Mouse (Mus musculus): ENCODE measurements around the gene Slc25a51. TPM values are rescaled to one million over a fixed set of nuclear protein-coding genes. Genes with fewer than 3 reads are reported as not detected.
"Not testable (repeated sequence)": the region's sequence is repeated elsewhere in the genome, so short reads cannot be mapped to it uniquely, and the experiment has no call there.

The Slc25a51 gene
- polyA plus RNA-seq, 1 experiment from 2014 or later = 87.3 TPM

- H3K27me3 ChIP-seq (replicated peaks) = no peaks in the 10 kb centered on the region
- H3K4me2 ChIP-seq (replicated peaks) = peak overlapping the region; percentile 78
- no peaks in the 10 kb centered on the region for H3K9me3 ChIP-seq
- H3K9ac ChIP-seq = peak overlapping the region; percentile 95
- no peak for ATAC-seq (ENCODE audit: low FRiP score, low read depth)
- H3K4me1 ChIP-seq = peaks cover 22% of the 10 kb centered on the region
- H3K36me3 ChIP-seq = peaks cover 21% of the 10 kb centered on the region
- no peak overlapping the region for H3K27ac ChIP-seq
- 64% methylated on average over 5 of the region's 5 CpGs for WGBS
- H3K4me3 ChIP-seq = peak overlapping the region; percentile 69
Measured at GRCm38 (mm10) chr4:45407001-45407702, 1.4 kb downstream of the Slc25a51 start.

DNA sequence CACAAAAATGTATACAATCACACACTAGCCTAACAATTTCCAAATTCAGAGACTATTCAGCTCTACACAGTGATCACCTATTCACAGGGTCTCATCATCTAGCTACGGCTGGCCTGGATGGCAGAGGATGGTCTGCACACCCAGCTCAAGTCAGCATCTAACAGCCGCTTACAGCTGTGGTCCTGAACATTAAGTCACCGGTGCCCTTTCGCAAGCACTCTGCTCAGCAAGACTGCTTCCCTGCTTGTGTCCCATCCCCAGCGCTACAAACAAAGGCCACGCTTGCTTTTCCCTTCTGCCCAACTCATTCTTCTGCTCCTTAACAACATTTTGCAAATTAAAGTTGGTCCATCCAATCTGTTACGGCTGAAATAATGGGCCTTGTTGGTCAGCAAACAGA is 2.2 kb downstream of the Slc25a51 start:
- Histone ChIP-seq H3K4me3 (peak overlapping the region; percentile 20; the same call in 1 of the 2 replicates), H3K36me3 (peaks cover 27% of the 10 kb centered on the region), H3K9ac (0 out of 2 replicates have a peak overlapping the region, but pooled peaks have one; percentile 17), H3K4me1 (peaks cover 22% of the 10 kb centered on the region), H3K27ac (no peak overlapping the region), H3K27me3 (replicated peaks) (no peaks in the 10 kb centered on the region), H3K9me3 (no peaks in the 10 kb centered on the region), H3K4me2 (replicated peaks) (peak overlapping the region; percentile 78)
- ATAC-seq (ENCODE audit: low FRiP score, low read depth) = no peak
- 55% methylated on average over 7 of the region's 7 CpGs for WGBS

DNA sequence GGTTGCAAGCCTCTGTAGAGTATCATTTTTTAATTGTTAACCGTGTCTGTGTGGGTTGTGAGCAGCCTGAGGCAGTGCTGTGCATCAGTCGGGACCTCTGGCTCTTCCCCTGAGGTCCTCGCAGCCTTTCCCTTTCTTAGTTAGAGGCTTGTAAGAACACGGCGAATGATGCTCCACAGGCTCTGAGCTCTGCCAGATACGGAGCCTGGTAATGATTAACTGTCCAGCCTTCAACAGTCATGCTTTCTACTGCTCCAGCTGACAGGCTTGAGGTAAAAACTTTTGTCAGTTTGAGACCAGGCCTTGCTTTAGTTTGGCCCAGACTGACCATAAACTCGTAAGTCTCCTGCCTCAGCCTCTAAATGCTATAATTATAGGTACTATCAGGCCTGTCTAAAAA is 3.3 kb downstream of the Slc25a51 start:
- peaks cover 22% of the 10 kb centered on the region for H3K4me1 ChIP-seq
- no peak overlapping the region for H3K4me3 ChIP-seq
- no peak overlapping the region for H3K4me2 ChIP-seq (replicated peaks)
- WGBS = 59% methylated on average over 7 of the region's 7 CpGs
- no peaks in the 10 kb centered on the region for H3K27me3 ChIP-seq (replicated peaks)
- H3K36me3 ChIP-seq = peaks cover 34% of the 10 kb centered on the region
- H3K9me3 ChIP-seq = no peaks in the 10 kb centered on the region
- no peak overlapping the region for H3K9ac ChIP-seq
- no peak overlapping the region for H3K27ac ChIP-seq
- ATAC-seq (ENCODE audit: low FRiP score, low read depth) = no peak

DNA sequence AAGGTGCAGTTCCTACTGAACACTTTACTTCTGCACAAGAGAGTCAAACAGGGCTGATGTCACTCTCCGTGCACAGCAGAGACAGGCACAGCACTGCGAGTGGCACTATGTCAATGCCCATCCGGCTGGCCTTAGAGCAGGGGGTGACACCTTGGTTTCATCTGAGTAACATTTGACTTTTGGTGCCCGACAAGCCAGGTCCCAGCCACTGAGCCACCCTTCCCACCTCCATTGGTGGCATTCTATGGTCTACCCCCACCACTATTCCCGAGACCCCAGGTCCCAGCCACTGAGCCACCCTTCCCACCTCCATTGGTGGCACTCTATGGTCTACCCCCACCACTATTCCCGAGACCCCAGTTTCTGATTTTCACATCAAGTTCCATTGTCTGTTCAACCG is 4.5 kb downstream of the Slc25a51 start:
- no peak overlapping the region for H3K27ac ChIP-seq
- H3K27me3 ChIP-seq (replicated peaks) = no peaks in the 10 kb centered on the region
- no peak overlapping the region for H3K4me2 ChIP-seq (replicated peaks)
- 94% methylated on average over 7 of the region's 7 CpGs for whole genome bisulfite sequencing
- H3K36me3 ChIP-seq = peaks cover 46% of the 10 kb centered on the region
- no peak overlapping the region for H3K4me3 ChIP-seq
- ATAC-seq (ENCODE audit: low FRiP score, low read depth) = no peak
- H3K9ac ChIP-seq = no peak overlapping the region
- peaks cover 19% of the 10 kb centered on the region for H3K4me1 ChIP-seq
- H3K9me3 ChIP-seq = no peaks in the 10 kb centered on the region

GRCm38 (mm10) chr4:45403499-45403878 is 5.1 kb downstream of the Slc25a51 start:
- 92% methylated on average over 7 of the region's 7 CpGs for WGBS
- H3K9me3 ChIP-seq = no peaks in the 10 kb centered on the region
- peaks cover 52% of the 10 kb centered on the region for H3K36me3 ChIP-seq
- no peaks in the 10 kb centered on the region for H3K27me3 ChIP-seq (replicated peaks)
- no peak overlapping the region for H3K9ac ChIP-seq
- H3K4me2 ChIP-seq (replicated peaks) = no peak overlapping the region
- H3K4me1 ChIP-seq = peaks cover 17% of the 10 kb centered on the region
- H3K4me3 ChIP-seq = no peak overlapping the region
- no peak for ATAC-seq (ENCODE audit: low FRiP score, low read depth)
- no peak overlapping the region for H3K27ac ChIP-seq

GRCm38 (mm10) chr4:45402878-45403498 is 5.6 kb downstream of the Slc25a51 start:
- no peak overlapping the region for H3K9ac ChIP-seq
- no peak for ATAC-seq (ENCODE audit: low FRiP score, low read depth)
- no peaks in the 10 kb centered on the region for H3K27me3 ChIP-seq (replicated peaks)
- H3K4me3 ChIP-seq = no peak overlapping the region
- H3K9me3 ChIP-seq = no peaks in the 10 kb centered on the region
- peaks cover 57% of the 10 kb centered on the region for H3K36me3 ChIP-seq
- WGBS = 89% methylated on average over 7 of the region's 7 CpGs
- H3K4me2 ChIP-seq (replicated peaks) = no peak overlapping the region
- H3K27ac ChIP-seq = no peak overlapping the region
- peaks cover 17% of the 10 kb centered on the region for H3K4me1 ChIP-seq

GRCm38 (mm10) chr4:45402281-45402680 is 6.3 kb downstream of the Slc25a51 start:
- ATAC-seq (ENCODE audit: low FRiP score, low read depth) = no peak
- Histone ChIP-seq H3K9me3 (no peaks in the 10 kb centered on the region), H3K4me1 (peaks cover 12% of the 10 kb centered on the region), H3K4me2 (replicated peaks) (no peak overlapping the region), H3K36me3 (peaks cover 64% of the 10 kb centered on the region), H3K4me3 (no peak overlapping the region), H3K27ac (no peak overlapping the region), H3K9ac (no peak overlapping the region), H3K27me3 (replicated peaks) (no peaks in the 10 kb centered on the region)
- WGBS = 93% methylated on average over 4 of the region's 4 CpGs

DNA sequence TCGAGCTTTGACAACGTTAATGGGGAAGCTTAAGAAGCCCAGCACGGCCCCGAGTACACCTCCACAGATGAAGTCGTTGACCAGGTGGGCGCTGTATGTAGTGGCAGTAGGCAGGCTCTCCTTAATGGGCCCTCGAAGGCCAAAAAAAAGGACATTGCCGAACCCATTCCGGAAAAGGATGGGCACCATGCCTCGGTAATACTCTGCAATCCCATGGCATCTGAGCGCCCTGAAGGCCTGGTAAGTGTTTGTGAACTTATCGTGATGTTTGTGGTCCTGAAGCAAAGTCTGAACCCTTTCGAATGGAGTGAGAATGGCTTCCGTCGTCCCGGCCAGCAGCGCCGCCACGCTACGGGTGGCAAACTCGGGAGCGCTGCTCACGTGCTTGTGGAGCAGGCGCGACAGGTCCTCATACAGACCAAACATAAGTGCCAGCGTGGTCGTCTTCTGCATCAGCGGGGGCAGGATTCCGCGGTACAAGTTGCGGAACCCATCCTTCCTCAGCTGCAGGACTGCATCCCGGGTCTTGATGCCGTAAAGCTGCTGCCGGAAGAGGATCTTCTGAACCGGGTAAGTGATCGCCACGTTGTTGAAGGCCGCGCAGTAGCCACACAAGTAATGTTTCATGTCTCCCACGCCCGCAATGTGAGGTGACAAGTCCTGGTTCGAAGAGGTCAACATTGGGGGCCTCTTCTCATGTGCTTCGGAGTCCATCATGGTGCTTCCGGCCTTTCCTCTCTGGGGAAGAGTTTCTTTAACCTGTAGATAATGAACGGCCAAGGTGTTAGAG is 8.9 kb downstream of the Slc25a51 start:
- H3K4me1 ChIP-seq = no peaks in the 10 kb centered on the region
- no peaks in the 10 kb centered on the region for H3K9me3 ChIP-seq
- no peak overlapping the region for H3K4me2 ChIP-seq (replicated peaks)
- H3K27me3 ChIP-seq (replicated peaks) = no peaks in the 10 kb centered on the region
- no peak overlapping the region for H3K9ac ChIP-seq
- no peak overlapping the region for H3K4me3 ChIP-seq
- 96% methylated on average over 45 of the region's 45 CpGs for WGBS
- H3K36me3 ChIP-seq = peaks cover 72% of the 10 kb centered on the region
- ATAC-seq (ENCODE audit: low FRiP score, low read depth) = no peak
- no peak overlapping the region for H3K27ac ChIP-seq

DNA sequence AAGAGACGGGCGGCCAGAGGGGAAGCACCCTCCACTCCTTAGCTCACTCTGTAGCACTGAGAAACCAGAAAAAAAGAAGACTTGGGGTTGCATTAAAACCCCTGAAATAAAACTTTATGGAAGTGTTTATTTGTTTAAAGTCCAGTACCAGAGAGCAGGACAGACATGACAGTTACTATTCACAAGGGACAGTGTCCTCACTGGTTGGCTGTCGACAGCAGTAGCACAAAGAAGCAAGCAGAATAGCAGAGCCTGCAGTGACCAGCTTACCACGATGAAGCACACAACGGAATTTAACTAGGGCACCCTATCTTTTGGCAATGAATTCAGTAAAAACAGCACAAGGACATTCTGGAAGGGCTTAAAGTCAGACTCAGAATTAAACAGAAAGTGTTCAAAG is 10.3 kb downstream of the Slc25a51 start:
- H3K27ac ChIP-seq; H3K27me3 ChIP-seq (replicated peaks); H3K9ac ChIP-seq; H3K4me1 ChIP-seq; H3K4me2 ChIP-seq (replicated peaks); ATAC-seq (ENCODE audit: low FRiP score, low read depth); H3K4me3 ChIP-seq; H3K9me3 ChIP-seq: not testable (repeated sequence)
- WGBS = 87% methylated on average over 5 of the region's 5 CpGs
- peaks cover 63% of the 10 kb centered on the region for H3K36me3 ChIP-seq

DNA sequence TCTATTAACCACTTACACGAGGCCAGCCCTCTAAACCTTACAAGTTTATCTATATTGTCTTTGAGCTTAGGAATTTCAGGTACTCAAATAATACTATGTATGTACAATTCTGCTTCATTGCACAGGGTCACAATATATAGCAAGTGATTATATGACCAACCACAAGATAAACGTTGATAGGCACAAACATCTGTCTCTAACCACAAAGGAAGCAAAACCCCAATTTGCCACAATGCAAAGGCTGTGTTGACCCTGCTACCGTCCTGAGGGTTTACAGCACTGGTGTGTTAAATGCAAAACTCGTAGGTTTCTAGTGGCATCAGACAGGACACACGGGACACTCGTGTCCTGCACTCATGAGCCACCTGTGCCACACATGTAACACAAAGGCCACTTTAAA is 12.4 kb downstream of the Slc25a51 start:
- ATAC-seq (ENCODE audit: low FRiP score, low read depth); H3K4me2 ChIP-seq (replicated peaks); H3K9ac ChIP-seq; H3K4me1 ChIP-seq; H3K27me3 ChIP-seq (replicated peaks); H3K4me3 ChIP-seq; H3K9me3 ChIP-seq; H3K27ac ChIP-seq: not testable (repeated sequence)
- WGBS = 88% methylated on average over 6 of the region's 6 CpGs
- H3K36me3 ChIP-seq = peaks cover 44% of the 10 kb centered on the region

DNA sequence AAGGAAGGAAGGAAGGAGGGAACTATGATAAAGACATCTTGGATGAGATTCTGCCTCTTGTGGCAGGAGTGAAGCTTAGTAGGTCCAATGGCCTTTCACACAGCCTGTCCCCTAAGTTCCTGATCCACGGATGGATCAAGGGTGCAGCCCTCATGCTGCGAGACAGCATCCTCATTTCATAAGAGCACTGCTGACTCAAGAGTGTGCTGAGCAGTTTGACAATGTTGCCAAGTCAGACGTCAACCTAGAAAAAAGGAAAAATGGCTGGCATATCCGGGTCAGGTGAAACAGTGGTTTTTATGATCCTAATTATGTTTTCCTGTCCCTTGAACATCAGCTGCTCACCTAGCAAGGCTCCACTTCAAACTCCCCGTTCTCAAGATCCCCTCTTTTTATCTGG is 14.9 kb downstream of the Slc25a51 start:
- Histone ChIP-seq H3K36me3 (peaks cover 22% of the 10 kb centered on the region), H3K27me3 (replicated peaks) (no peaks in the 10 kb centered on the region), H3K4me2 (replicated peaks) (no peak overlapping the region), H3K9me3 (no peaks in the 10 kb centered on the region), H3K4me3 (no peak overlapping the region), H3K4me1 (no peaks in the 10 kb centered on the region), H3K9ac (no peak overlapping the region), H3K27ac (no peak overlapping the region)
- WGBS = 87% methylated on average over 5 of the region's 5 CpGs
- no peak for ATAC-seq (ENCODE audit: low FRiP score, low read depth)

DNA sequence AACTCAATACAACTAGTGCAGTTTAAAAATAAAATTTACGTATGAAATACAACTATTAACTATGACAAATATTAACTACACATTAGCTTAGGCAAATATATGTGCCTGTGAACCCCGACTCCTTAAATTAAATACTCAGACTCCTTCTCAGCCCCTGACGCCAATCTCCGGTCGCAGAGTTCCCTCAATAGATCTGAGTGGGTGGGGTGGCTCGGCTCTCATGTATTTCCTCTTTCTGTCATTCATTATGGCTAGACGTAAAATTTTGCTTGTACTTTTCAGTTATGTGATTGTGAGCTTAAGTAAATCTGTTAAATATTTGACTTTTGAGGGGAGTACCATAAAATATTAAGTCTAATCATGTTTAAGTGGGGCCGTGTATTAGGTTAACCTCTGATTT is 15.6 kb downstream of the Slc25a51 start:
- Histone ChIP-seq H3K4me1 (no peaks in the 10 kb centered on the region), H3K4me2 (replicated peaks) (no peak overlapping the region), H3K36me3 (peaks cover 15% of the 10 kb centered on the region), H3K9ac (no peak overlapping the region), H3K4me3 (no peak overlapping the region), H3K27me3 (replicated peaks) (no peaks in the 10 kb centered on the region), H3K9me3 (no peaks in the 10 kb centered on the region), H3K27ac (no peak overlapping the region)
- WGBS = 90% methylated on average over 8 of the region's 8 CpGs
- no peak for ATAC-seq (ENCODE audit: low FRiP score, low read depth)

All from neural tube, embryonic 12.5 days (tissue).